Comparison of ENCODE assay signal across 33 mouse cellular contexts in genomic region chr5:147275761-147276160, GRCm38 (mm10). TPM values are rescaled to one million over a fixed set of nuclear protein-coding genes. Genes with fewer than 3 reads are reported as not detected.
"Had no signal": no experiment of that assay in that cellular context is flagged by ENCODE, and none has a peak within 500 bp of the region (broad histone marks: within the 10 kb centered on the region; RNA-seq: fewer than 3 reads in every experiment).

No protein-coding gene starts in this region.

- ATAC-seq: forebrain, embryonic 13.5 days; forebrain, embryonic 14.5 days; forebrain, embryonic 15.5 days; forebrain, embryonic 16.5 days; forebrain, postnatal 0 days had no signal

- DNase-seq: cerebellum, adult 18-20 months; cerebellum, adult 2 months; cerebellum, adult 8-10 months; cerebellum, adult 9-10 months; cerebellum, adult 9-11 months; cerebellum, postnatal 14 days; cerebellum, postnatal 25 days; cerebellum, postnatal 36 days; embryo, embryonic 11 days; forebrain, postnatal 0 days; gastrocnemius, adult 2 months; gastrocnemius, postnatal 10 days; gastrocnemius, postnatal 14 days; gastrocnemius, postnatal 25 days; gastrocnemius, postnatal 36 days; heart, adult 11 months had no signal

- H3K4me2 ChIP-seq: embryonic facial prominence, embryonic 12.5 days; embryonic facial prominence, embryonic 13.5 days; embryonic facial prominence, embryonic 15.5 days; forebrain, embryonic 12.5 days; forebrain, embryonic 13.5 days; forebrain, embryonic 15.5 days had no signal

- H3K4me1 ChIP-seq: embryonic facial prominence, embryonic 12.5 days; embryonic facial prominence, embryonic 13.5 days; forebrain, embryonic 12.5 days; forebrain, embryonic 13.5 days; forebrain, embryonic 15.5 days had no signal

- H3K9me3 ChIP-seq: embryonic facial prominence, embryonic 12.5 days; embryonic facial prominence, embryonic 13.5 days; embryonic facial prominence, embryonic 15.5 days; forebrain, embryonic 10.5 days; forebrain, embryonic 12.5 days; forebrain, embryonic 13.5 days; forebrain, embryonic 15.5 days had no signal

- H3K9ac ChIP-seq: embryonic facial prominence, embryonic 12.5 days; embryonic facial prominence, embryonic 13.5 days; embryonic facial prominence, embryonic 15.5 days; forebrain, embryonic 12.5 days; forebrain, embryonic 13.5 days; forebrain, embryonic 15.5 days; forebrain, postnatal 0 days had no signal

- H3K4me3 ChIP-seq: embryonic facial prominence, embryonic 10.5 days; embryonic facial prominence, embryonic 12.5 days; embryonic facial prominence, embryonic 13.5 days; embryonic facial prominence, embryonic 15.5 days; erythroblast, embryonic 14.5 days; forebrain, embryonic 10.5 days; forebrain, embryonic 12.5 days; forebrain, embryonic 13.5 days; forebrain, embryonic 15.5 days; gastrocnemius, adult 2 months had no signal

- H3K36me3 ChIP-seq: embryonic facial prominence, embryonic 10.5 days; embryonic facial prominence, embryonic 12.5 days; embryonic facial prominence, embryonic 13.5 days; embryonic facial prominence, embryonic 15.5 days; forebrain, embryonic 10.5 days; forebrain, embryonic 12.5 days; forebrain, embryonic 15.5 days had no signal

- H3K27ac ChIP-seq: embryonic facial prominence, embryonic 10.5 days; embryonic facial prominence, embryonic 12.5 days; embryonic facial prominence, embryonic 13.5 days; embryonic facial prominence, embryonic 15.5 days; forebrain, embryonic 10.5 days; forebrain, embryonic 12.5 days; forebrain, embryonic 13.5 days; forebrain, embryonic 15.5 days; gastrocnemius, adult 2 months had no signal

RNA-seq across cellular contexts. Expression of gene Pdx1, which starts 6.0 kb away (rescaled TPM):
- polyA plus RNA-seq: cerebellum, adult 2 months; cortical plate, adult 2 months; embryonic facial prominence, embryonic 10.5 days; embryonic facial prominence, embryonic 11.5 days; embryonic facial prominence, embryonic 12.5 days; embryonic facial prominence, embryonic 13.5 days; embryonic facial prominence, embryonic 14.5 days; embryonic facial prominence, embryonic 15.5 days; erythroblast, embryonic 14.5 days; forebrain, embryonic 10.5 days; forebrain, embryonic 11.5 days; forebrain, embryonic 12.5 days; forebrain, embryonic 13.5 days; forebrain, embryonic 14.5 days; forebrain, embryonic 15.5 days; forebrain, embryonic 16.5 days; forebrain, postnatal 0 days; frontal cortex, adult 2 months; gonadal fat pad, adult 2 months had no signal

RNA-seq across cellular contexts. Expression of gene Cdx2, which starts 31.3 kb away (rescaled TPM):
- polyA plus RNA-seq: cerebellum, adult 2 months; cortical plate, adult 2 months; embryonic facial prominence, embryonic 10.5 days; embryonic facial prominence, embryonic 11.5 days; embryonic facial prominence, embryonic 12.5 days; embryonic facial prominence, embryonic 13.5 days; embryonic facial prominence, embryonic 14.5 days; embryonic facial prominence, embryonic 15.5 days; forebrain, embryonic 10.5 days; forebrain, embryonic 11.5 days; forebrain, embryonic 12.5 days; forebrain, embryonic 13.5 days; forebrain, embryonic 14.5 days; forebrain, embryonic 15.5 days; forebrain, embryonic 16.5 days; forebrain, postnatal 0 days had no signal

RNA-seq across cellular contexts. Expression of gene Urad, which starts 46.5 kb away (rescaled TPM):
- polyA plus RNA-seq: cerebellum, adult 2 months; cortical plate, adult 2 months; embryonic facial prominence, embryonic 10.5 days; embryonic facial prominence, embryonic 11.5 days; embryonic facial prominence, embryonic 12.5 days; embryonic facial prominence, embryonic 13.5 days; embryonic facial prominence, embryonic 14.5 days; embryonic facial prominence, embryonic 15.5 days; erythroblast, embryonic 14.5 days; forebrain, embryonic 10.5 days; forebrain, embryonic 11.5 days; forebrain, embryonic 12.5 days; forebrain, embryonic 13.5 days; forebrain, embryonic 14.5 days; forebrain, embryonic 15.5 days; forebrain, embryonic 16.5 days; forebrain, postnatal 0 days; frontal cortex, adult 2 months; gonadal fat pad, adult 2 months had no signal
